Mouse (Mus musculus) liver, adult 2 months (tissue): Measurements from ENCODE around the gene Olfr1160. TPM values are rescaled to one million over a fixed set of nuclear protein-coding genes. Genes with fewer than 3 reads are reported as not detected.

ENCODE experiments used
- DNase-seq: peaks from one replicate; pipeline ENCODE4 v3.0.0-alpha.2; 2011; ENCODE audit warnings: low read depth, low spot score; ENCODE audit errors: extremely low read depth
- H3K27ac ChIP-seq: fragments of 200-500 bp; replicated peaks from 2 replicates; pipeline ENCODE4 v1.5.1; 2012; ENCODE audit warnings: low read depth, mild to moderate bottlenecking, control low read depth, inconsistent platforms, low read length; ENCODE audit not compliant: insufficient read depth
- H3K27me3 ChIP-seq: fragments of 200-500 bp; 2 replicates; pipeline ENCODE4 v1.6.1; 2012; ENCODE audit warnings: mild to moderate bottlenecking, moderate library complexity, low read length, inconsistent platforms; ENCODE audit not compliant: control insufficient read depth, insufficient read depth
- H3K36me3 ChIP-seq: fragments of 200-500 bp; 2 replicates; pipeline ENCODE4 v1.6.1; 2012; ENCODE audit warnings: low read length, inconsistent platforms; ENCODE audit not compliant: control insufficient read depth, insufficient read depth
- H3K4me1 ChIP-seq: fragments of 200-500 bp; 2 replicates; pipeline ENCODE4 v1.6.1; 2011; ENCODE audit warnings: low read length; ENCODE audit not compliant: control insufficient read depth, insufficient read depth
- H3K4me3 ChIP-seq: fragments of 200-500 bp; 2 replicates; pipeline ENCODE4 v1.5.1; 2011; ENCODE audit warnings: low read depth, mild to moderate bottlenecking, control low read depth, low read length, moderate library complexity; ENCODE audit not compliant: insufficient read depth
- H3K79me2 ChIP-seq: fragments of 200-500 bp; 2 replicates; pipeline ENCODE4 v1.6.1; 2012; ENCODE audit warnings: inconsistent platforms, mild to moderate bottlenecking, low read length, moderate library complexity; ENCODE audit not compliant: control insufficient read depth, insufficient read depth
- H3K9ac ChIP-seq: fragments of 200-500 bp; 2 replicates; pipeline ENCODE4 v1.6.1; 2012; ENCODE audit warnings: low read depth, mild to moderate bottlenecking, control low read depth, inconsistent platforms, low read length
- CTCF ChIP-seq: fragments of 200-500 bp; IDR thresholded peaks from 2 replicates; pipeline ENCODE4 v1.5.1; 2011; ENCODE audit warnings: low read depth, low read length, control low read depth
- POLR2A ChIP-seq: fragments of 200-500 bp; IDR thresholded peaks from 2 replicates; pipeline ENCODE4 v1.6.1; 2011; ENCODE audit warnings: low read length, control low read depth; ENCODE audit not compliant: insufficient read depth; ENCODE audit errors: extremely low read depth
- WGBS: fragments of 180-500 bp; shearing (Covaris S2); methylation state at CpG from one replicate; pipeline ENCODE4 v1.1.7; 2018; 5-methylcytosine and 5-hydroxymethylcytosine counted together
- polyA plus RNA-seq: library from polyadenylated mRNA; depleted of rRNA; stranded (reverse); fragments of >200 nt; gene quantifications from 2 replicates; pipeline ENCODE4 v1.2.3, GENCODE M21; 2012; rRNA removed
- total RNA-seq: library from RNA; depleted of rRNA; stranded (reverse); fragments of >200 nt; gene quantifications from 2 replicates; pipeline ENCODE4 v1.2.3, GENCODE M21; 2014; rRNA removed

The Olfr1160 gene
- total and polyA plus RNA-seq, 2 experiments: not detected

GRCm38 (mm10) chr2:87968199-87968598, 39.9 kb downstream of the Olfr1160 start, which contains the start of gene Olfr1157:
TSS of gene Olfr1157 (minus strand) at chr2:87968299.
- no peak within 1 kb of the TSS for H3K27ac ChIP-seq

GRCm38 (mm10) chr2:87953000-87953399, 55.1 kb downstream of the Olfr1160 start, which contains the start of gene Olfr1156:
TSS of gene Olfr1156 (minus strand) at chr2:87953100.
- Histone ChIP-seq H3K9ac (no peak within 1 kb of the TSS), H3K4me1 (no peaks in the 10 kb centered on the region), H3K79me2 (no peaks in the 10 kb centered on the region), H3K27ac (no peak within 1 kb of the TSS), H3K27me3 (no peaks in the 10 kb centered on the region), H3K36me3 (no peaks in the 10 kb centered on the region), H3K4me3 (no peak within 1 kb of the TSS)
- DNase-seq: no peak
- no peak for TF ChIP-seq POLR2A
- no peak for TF ChIP-seq CTCF

More at GRCm38 (mm10) chr2:87968199-87968598, 39.9 kb downstream of the Olfr1160 start, which contains the start of gene Olfr1157:
- Histone ChIP-seq H3K9ac (no peak within 1 kb of the TSS), H3K27me3 (no peaks in the 10 kb centered on the region), H3K79me2 (no peaks in the 10 kb centered on the region), H3K4me1 (no peaks in the 10 kb centered on the region), H3K36me3 (no peaks in the 10 kb centered on the region), H3K4me3 (no peak within 1 kb of the TSS)
- WGBS: 97% methylated on average over 4 of the region's 4 CpGs
- TF ChIP-seq CTCF: no peak
- TF ChIP-seq POLR2A: no peak
- DNase-seq: no peak

Other genes with a start within 250 kb of the Olfr1160 start
- gene Olfr152, start 228.8 kb downstream of the Olfr1160 start, total RNA-seq: not detected in 2 replicates
- not detected in 2 replicates for gene Olfr152, start 228.8 kb downstream of the Olfr1160 start, polyA plus RNA-seq
- gene Olfr1143, start 207.7 kb downstream of the Olfr1160 start, total RNA-seq: not detected in 2 replicates
- not detected in 2 replicates for gene Olfr1143, start 207.7 kb downstream of the Olfr1160 start, polyA plus RNA-seq
- not detected in 2 replicates for gene Olfr1145, start 198.4 kb downstream of the Olfr1160 start, total RNA-seq
- gene Olfr1145, start 198.4 kb downstream of the Olfr1160 start, polyA plus RNA-seq: not detected in 2 replicates
- not detected in 2 replicates for gene Olfr1148, start 177.7 kb downstream of the Olfr1160 start, total RNA-seq
- gene Olfr1148, start 177.7 kb downstream of the Olfr1160 start, polyA plus RNA-seq: not detected in 2 replicates
- gene Olfr1150-ps1, start 164.3 kb downstream of the Olfr1160 start, total RNA-seq: not detected in 2 replicates
- not detected in 2 replicates for gene Olfr1150-ps1, start 164.3 kb downstream of the Olfr1160 start, polyA plus RNA-seq
- gene Olfr1151, start 152.4 kb downstream of the Olfr1160 start, total RNA-seq: not detected in 2 replicates
- not detected in 2 replicates for gene Olfr1151, start 152.4 kb downstream of the Olfr1160 start, polyA plus RNA-seq
- gene Olfr1152, start 141.8 kb downstream of the Olfr1160 start, total RNA-seq: not detected in 2 replicates
- not detected in 2 replicates for gene Olfr1152, start 141.8 kb downstream of the Olfr1160 start, polyA plus RNA-seq
- gene Olfr1153, start 113.3 kb downstream of the Olfr1160 start, total RNA-seq: not detected in 2 replicates
- gene Olfr1153, start 113.3 kb downstream of the Olfr1160 start, polyA plus RNA-seq: not detected in 2 replicates
- gene Olfr1154, start 103.1 kb downstream of the Olfr1160 start, total RNA-seq: not detected in 2 replicates
- not detected in 2 replicates for gene Olfr1154, start 103.1 kb downstream of the Olfr1160 start, polyA plus RNA-seq
- gene Olfr1155, start 63.1 kb downstream of the Olfr1160 start, total RNA-seq: not detected in 2 replicates
- gene Olfr1155, start 63.1 kb downstream of the Olfr1160 start, polyA plus RNA-seq: not detected in 2 replicates
- gene Olfr1156, start 55.2 kb downstream of the Olfr1160 start, total RNA-seq: not detected in 2 replicates
- gene Olfr1156, start 55.2 kb downstream of the Olfr1160 start, polyA plus RNA-seq: not detected in 2 replicates
- not detected in 2 replicates for gene Olfr1157, start 40.0 kb downstream of the Olfr1160 start, total RNA-seq
- gene Olfr1157, start 40.0 kb downstream of the Olfr1160 start, polyA plus RNA-seq: not detected in 2 replicates
- gene Olfr74, start 33.6 kb downstream of the Olfr1160 start, total RNA-seq: not detected in 2 replicates
- not detected in 2 replicates for gene Olfr74, start 33.6 kb downstream of the Olfr1160 start, polyA plus RNA-seq
- gene Olfr1158, start 18.2 kb downstream of the Olfr1160 start, total RNA-seq: not detected in 2 replicates
- gene Olfr1158, start 18.2 kb downstream of the Olfr1160 start, polyA plus RNA-seq: not detected in 2 replicates
- gene Olfr1161, start 14.5 kb upstream of the Olfr1160 start, total RNA-seq: not detected in 2 replicates
- not detected in 2 replicates for gene Olfr1161, start 14.5 kb upstream of the Olfr1160 start, polyA plus RNA-seq
- gene Olfr73, start 29.4 kb upstream of the Olfr1160 start, total RNA-seq: not detected in 2 replicates
- gene Olfr73, start 29.4 kb upstream of the Olfr1160 start, polyA plus RNA-seq: not detected in 2 replicates
- not detected in 2 replicates for gene Olfr1162, start 42.9 kb upstream of the Olfr1160 start, total RNA-seq
- gene Olfr1162, start 42.9 kb upstream of the Olfr1160 start, polyA plus RNA-seq: not detected in 2 replicates
- gene Olfr1163, start 63.6 kb upstream of the Olfr1160 start, total RNA-seq: not detected in 2 replicates
- not detected in 2 replicates for gene Olfr1163, start 63.6 kb upstream of the Olfr1160 start, polyA plus RNA-seq
- not detected in 2 replicates for gene Olfr1164, start 85.7 kb upstream of the Olfr1160 start, total RNA-seq
- not detected in 2 replicates for gene Olfr1164, start 85.7 kb upstream of the Olfr1160 start, polyA plus RNA-seq
- not detected in 2 replicates for gene Olfr1166, start 120.0 kb upstream of the Olfr1160 start, total RNA-seq
- gene Olfr1166, start 120.0 kb upstream of the Olfr1160 start, polyA plus RNA-seq: not detected in 2 replicates
- not detected in 2 replicates for gene Olfr1167, start 146.9 kb upstream of the Olfr1160 start, total RNA-seq
- gene Olfr1167, start 146.9 kb upstream of the Olfr1160 start, polyA plus RNA-seq: not detected in 2 replicates
- not detected in 2 replicates for gene Olfr1168, start 173.6 kb upstream of the Olfr1160 start, total RNA-seq
- not detected in 2 replicates for gene Olfr1168, start 173.6 kb upstream of the Olfr1160 start, polyA plus RNA-seq
- not detected in 2 replicates for gene Olfr1170, start 220.1 kb upstream of the Olfr1160 start, total RNA-seq
- gene Olfr1170, start 220.1 kb upstream of the Olfr1160 start, polyA plus RNA-seq: not detected in 2 replicates